Comparison of ENCODE assay signal across 19 mouse cellular contexts in genomic region chr4:129457311-129457710, GRCm38 (mm10). TPM values are rescaled to one million over a fixed set of nuclear protein-coding genes. Genes with fewer than 3 reads are reported as not detected.
A peak's percentile ranks its signal among the peaks of the same experiment; 100 is the strongest.
DNase-seq lines count a peak whose midpoint lies in the region; TF ChIP-seq lines count a peak whose summit lies in the region.
"Not testable (repeated sequence)": the region's sequence is repeated elsewhere in the genome, so short reads cannot be mapped to it uniquely, and the experiment has no call there.
"Had no signal": no experiment of that assay in that cellular context is flagged by ENCODE, and none has a peak within 500 bp of the region (broad histone marks: within the 10 kb centered on the region; RNA-seq: fewer than 3 reads in every experiment).

No protein-coding gene starts in this region.

- not testable (repeated sequence) for H3K4me1 ChIP-seq in kidney, adult 2 months (ENCODE audit: control insufficient read depth, insufficient read depth, low read length)

- not testable (repeated sequence) for TF ChIP-seq CTCF in kidney, adult 2 months (conservative IDR thresholded peaks at IDR 0.05; ENCODE audit: insufficient read depth, insufficient read length, low read depth, low read length)
- 0 out of 2 replicates have a peak, but pooled peaks have one; percentile 22 for TF ChIP-seq CTCF in layer of hippocampus, adult 2 months (conservative IDR thresholded peaks at IDR 0.05)

- H3K4me3 ChIP-seq in kidney, adult 2 months (ENCODE audit: insufficient read depth, low read depth, low read length); layer of hippocampus, adult 2 months: not testable (repeated sequence)

- not testable (repeated sequence) for H3K27me3 ChIP-seq in kidney, adult 2 months (replicated peaks; ENCODE audit: control insufficient read depth, insufficient read depth, low read length)

- not testable (repeated sequence) for H3K36me3 ChIP-seq in kidney, adult 2 months (ENCODE audit: control insufficient read depth, insufficient read depth, low read length)

- TF ChIP-seq POLR2A in kidney, adult 2 months (IDR thresholded peaks at IDR 0.05; ENCODE audit: low read depth, low read length) = not testable (repeated sequence)

- WGBS in kidney, adult 2 months = 51% methylated on average over 2 of the region's 2 CpGs

- DNase-seq in kidney, adult 2 months = peak; percentile 54
- peak; percentile 60 for DNase-seq in kidney, adult 9 months
- DNase-seq in layer of hippocampus, adult 2 months (ENCODE audit: low spot score in 2 of 2) = not testable (repeated sequence)

- H3K27ac ChIP-seq in kidney, adult 2 months (ENCODE audit: insufficient read depth, low read depth, low read length) = peak overlapping the region; percentile 19
- H3K27ac ChIP-seq in layer of hippocampus, adult 2 months = not testable (repeated sequence)

RNA-seq across cellular contexts. Expression of gene Bsdc1, which starts 4.1 kb away (rescaled TPM):
- 25.3 and 28.7 TPM in 2 replicates for polyA plus RNA-seq in kidney, adult 2 months (2012; rRNA removed)
- total RNA-seq in layer of hippocampus, adult 2 months (2021) = 10 to 100 TPM; 56.2 to 62.7 TPM

RNA-seq across cellular contexts. Expression of gene Zbtb8b, which starts 16.7 kb away (rescaled TPM):
- polyA plus RNA-seq in kidney, adult 2 months (2012; rRNA removed) = 0.58 and 0.64 TPM in 2 replicates
- total RNA-seq in layer of hippocampus, adult 2 months (2021) = 1 to 10 TPM; 3.9 to 4.0 TPM
- polyA plus RNA-seq: activated CD4-positive, CD25-positive, alpha-beta regulatory T cell, adult 4 months; adrenal gland, adult 2 months; C2C12; CD4-positive, CD25-positive, alpha-beta regulatory T cell, adult 4 months; G1E had no signal

RNA-seq across cellular contexts. Expression of gene Tssk3, which starts 33.5 kb away (rescaled TPM):
- 0.10 TPM in 1 of 2 replicates, not detected in the other for polyA plus RNA-seq in kidney, adult 2 months (2012; rRNA removed)
- under 1 TPM in 1 of 2 experiments, not detected in 1; 0.38 TPM for total RNA-seq in layer of hippocampus, adult 2 months (2021)
- total RNA-seq: adrenal gland, adult 18-20 months; adrenal gland, adult 2 months; adrenal gland, adult 8-10 months; adrenal gland, postnatal 10 days; adrenal gland, postnatal 14 days; adrenal gland, postnatal 25 days; adrenal gland, postnatal 36 days; adrenal gland, postnatal 4 days; ES-E14; MEL had no signal
- polyA plus RNA-seq: activated CD4-positive, CD25-positive, alpha-beta regulatory T cell, adult 4 months; adrenal gland, adult 2 months; C2C12; CD4-positive, CD25-positive, alpha-beta regulatory T cell, adult 4 months; G1E; Patski had no signal

RNA-seq across cellular contexts. Expression of gene Fam229a, which starts 33.7 kb away (rescaled TPM):
- 0.94 and 1.1 TPM in 2 replicates for polyA plus RNA-seq in kidney, adult 2 months (2012; rRNA removed)
- total RNA-seq in layer of hippocampus, adult 2 months (2021) = not detected
- total RNA-seq: adrenal gland, adult 18-20 months; adrenal gland, adult 2 months; adrenal gland, postnatal 10 days; adrenal gland, postnatal 14 days; adrenal gland, postnatal 25 days; adrenal gland, postnatal 36 days; adrenal gland, postnatal 4 days; CH12.LX; ES-E14; G1E; MEL had no signal
- polyA plus RNA-seq: activated CD4-positive, CD25-positive, alpha-beta regulatory T cell, adult 4 months; C2C12; CD4-positive, CD25-positive, alpha-beta regulatory T cell, adult 4 months; G1E; Patski had no signal

RNA-seq across cellular contexts. Expression of gene Marcksl1, which starts 56.1 kb away (rescaled TPM):
- polyA plus RNA-seq in kidney, adult 2 months (2012; rRNA removed) = 20.3 and 26.5 TPM in 2 replicates
- 100 to 1,000 TPM in 1 of 2 experiments, 10 to 100 TPM in 1; 94.6 to 103 TPM for total RNA-seq in layer of hippocampus, adult 2 months (2021)
